7 mouse cellular contexts compared by ENCODE assay signal in genomic region chr12:51691845-51692632, GRCm38 (mm10). TPM values are rescaled to one million over a fixed set of nuclear protein-coding genes. Genes with fewer than 3 reads are reported as not detected.
DNase-seq lines count a peak whose midpoint lies in the region; ATAC-seq lines count a peak whose summit lies in the region.

Gene Strn3 (minus strand): TSS chr12:51691897.

- intact Hi-C loops in left cerebral cortex, postnatal 36 days (cut with DNase I): loop anchor here (2.0 to 5.0 kb wide), 2 partner anchors 15 to 45 kb away; no protein-coding TSS in a partner anchor

- peak; percentile 96 for ATAC-seq in intestine, embryonic 16.5 days
- peak; percentile 96 for ATAC-seq in midbrain, embryonic 11.5 days (ENCODE audit: low FRiP score)

- H3K9me3 ChIP-seq in intestine, embryonic 16.5 days (ENCODE audit: control insufficient read depth, low read length): no peaks in the 10 kb centered on the region
- no peaks in the 10 kb centered on the region for H3K9me3 ChIP-seq in midbrain, embryonic 11.5 days (ENCODE audit: control insufficient read depth, low read length)

- peak within 1 kb of the TSS; percentile 98 for H3K4me3 ChIP-seq in intestine, embryonic 16.5 days (ENCODE audit: low read length)
- peak within 1 kb of the TSS; percentile 98 for H3K4me3 ChIP-seq in midbrain, embryonic 11.5 days (ENCODE audit: low read depth, low read length)

- peak within 1 kb of the TSS; percentile 99 for H3K9ac ChIP-seq in intestine, embryonic 16.5 days (ENCODE audit: low read depth, low read length)
- H3K9ac ChIP-seq in midbrain, embryonic 11.5 days (ENCODE audit: low read length): peak within 1 kb of the TSS; percentile 100

- peak within 1 kb of the TSS; percentile 72 for H3K4me2 ChIP-seq in intestine, embryonic 16.5 days (ENCODE audit: low read depth, low read length)
- peak within 1 kb of the TSS; percentile 73 for H3K4me2 ChIP-seq in midbrain, embryonic 11.5 days

- peak; percentile 97 for DNase-seq in adrenal gland, adult 8-10 months
- DNase-seq in embryo, embryonic 9.5 days (ENCODE audit: extremely low spot score): peak; percentile 97
- DNase-seq in gastrocnemius, postnatal 4 days (ENCODE audit: low spot score in 2 of 2): peak; percentile 93 to 96
- DNase-seq in left cerebral cortex, postnatal 36 days (ENCODE audit: low spot score in 2 of 2): peak; percentile 96 to 97
- peak; percentile 99 for DNase-seq in midbrain, embryonic 11.5 days (ENCODE audit: low spot score, missing footprints)
- peak; percentile 99 for DNase-seq in skeletal muscle tissue, adult 2 months (ENCODE audit: low read depth, low spot score)

- H3K27ac ChIP-seq in intestine, embryonic 16.5 days (ENCODE audit: low read length): peak within 1 kb of the TSS; percentile 100
- peak within 1 kb of the TSS; percentile 99 for H3K27ac ChIP-seq in midbrain, embryonic 11.5 days (ENCODE audit: low read depth, low read length)

- H3K4me1 ChIP-seq in intestine, embryonic 16.5 days (ENCODE audit: control insufficient read depth, insufficient read depth, low read length): peaks cover 14% of the 10 kb centered on the region
- H3K4me1 ChIP-seq in midbrain, embryonic 11.5 days (ENCODE audit: control insufficient read depth, insufficient read depth, low read length): peaks cover 7% of the 10 kb centered on the region

- no peaks in the 10 kb centered on the region for H3K36me3 ChIP-seq in intestine, embryonic 16.5 days (ENCODE audit: control insufficient read depth, insufficient read depth, low read length)
- no peaks in the 10 kb centered on the region for H3K36me3 ChIP-seq in midbrain, embryonic 11.5 days (ENCODE audit: control insufficient read depth, insufficient read depth, low read length)

- under 1% methylated on average over 50 of the region's 56 CpGs for WGBS in intestine, embryonic 16.5 days
- WGBS in midbrain, embryonic 11.5 days: under 1% methylated on average over 55 of the region's 56 CpGs

- H3K27me3 ChIP-seq in intestine, embryonic 16.5 days (replicated peaks; ENCODE audit: control insufficient read depth, insufficient read depth, low read length): no peaks in the 10 kb centered on the region
- H3K27me3 ChIP-seq in midbrain, embryonic 11.5 days (ENCODE audit: control insufficient read depth, insufficient read depth, low read length): no peaks in the 10 kb centered on the region

RNA-seq across cellular contexts. Expression of gene Strn3, which starts in this region (rescaled TPM):
- total RNA-seq in adrenal gland, adult 8-10 months (2022): 10 to 100 TPM; 78.4 to 95.1 (median 87.9) TPM
- total RNA-seq in gastrocnemius, postnatal 4 days (2021): 100 to 1,000 TPM; 137 to 152 TPM
- 14.5 and 25.2 TPM in 2 replicates for polyA plus RNA-seq in intestine, embryonic 16.5 days (2015; fragmentation: Nextera tagmentation; extraction: Ambion mirVana)
- 10 to 100 TPM; 78.0 to 94.4 TPM for total RNA-seq in left cerebral cortex, postnatal 36 days (2021)
- polyA plus RNA-seq in midbrain, embryonic 11.5 days (2014; fragmentation: Nextera tagmentation; extraction: Ambion mirVana): 55.2 and 56.1 TPM in 2 replicates

Comparison
In these comparisons a context has a peak if more than half of its experiments do, and no peak if none do; other contexts are left out.
1. Peak in every context shown above with its lines: DNase-seq, ATAC-seq, H3K4me3 ChIP-seq and H3K27ac ChIP-seq.